In genomic region chr2:18734394-18735127, GRCm38 (mm10) we compare ENCODE assay signal across 11 mouse cellular contexts. TPM values are rescaled to one million over a fixed set of nuclear protein-coding genes. Genes with fewer than 3 reads are reported as not detected.
DNase-seq lines count a peak whose midpoint lies in the region; ATAC-seq and TF ChIP-seq lines count a peak whose summit lies in the region.
"Had no signal": no experiment of that assay in that cellular context is flagged by ENCODE, and none has a peak within 500 bp of the region (broad histone marks: within the 10 kb centered on the region; RNA-seq: fewer than 3 reads in every experiment).

No protein-coding gene starts in this region.

- TF ChIP-seq CTCF in lung, embryonic 14.5 days (IDR thresholded peaks at IDR 0.05; ENCODE audit: low read depth) = no peak

- no peak overlapping the region for H3K4me3 ChIP-seq in forebrain, embryonic 10.5 days
- H3K4me3 ChIP-seq in forebrain, embryonic 11.5 days (ENCODE audit: low read depth, low read length) = no peak overlapping the region
- no peak overlapping the region for H3K4me3 ChIP-seq in lung, embryonic 14.5 days (ENCODE audit: low read depth, low read length)
- H3K4me3 ChIP-seq in intestine, embryonic 15.5 days (replicated peaks) = no peak overlapping the region
- H3K4me3 ChIP-seq: embryonic facial prominence, embryonic 15.5 days; hindbrain, embryonic 15.5 days; limb, embryonic 15.5 days had no signal

- H3K36me3 ChIP-seq in forebrain, embryonic 10.5 days (replicated peaks) = no peaks in the 10 kb centered on the region
- no peaks in the 10 kb centered on the region for H3K36me3 ChIP-seq in forebrain, embryonic 11.5 days (ENCODE audit: control insufficient read depth, insufficient read depth, low read length)
- H3K36me3 ChIP-seq in lung, embryonic 14.5 days (ENCODE audit: insufficient read depth) = no peaks in the 10 kb centered on the region
- H3K36me3 ChIP-seq in intestine, embryonic 15.5 days = no peaks in the 10 kb centered on the region
- H3K36me3 ChIP-seq: embryonic facial prominence, embryonic 15.5 days; hindbrain, embryonic 15.5 days; limb, embryonic 15.5 days had no signal

- no peak overlapping the region for H3K9ac ChIP-seq in forebrain, embryonic 11.5 days (ENCODE audit: low read length)
- no peak overlapping the region for H3K9ac ChIP-seq in lung, embryonic 14.5 days
- no peak overlapping the region for H3K9ac ChIP-seq in intestine, embryonic 15.5 days
- H3K9ac ChIP-seq: embryonic facial prominence, embryonic 15.5 days; hindbrain, embryonic 15.5 days; limb, embryonic 15.5 days had no signal

- H3K4me1 ChIP-seq in forebrain, embryonic 10.5 days = peaks cover 14% of the 10 kb centered on the region
- H3K4me1 ChIP-seq in forebrain, embryonic 11.5 days (replicated peaks; ENCODE audit: control insufficient read depth, insufficient read depth, low read length) = peaks cover 2% of the 10 kb centered on the region; the same call in 1 of the 2 replicates
- no peaks in the 10 kb centered on the region for H3K4me1 ChIP-seq in lung, embryonic 14.5 days (ENCODE audit: insufficient read depth)
- H3K4me1 ChIP-seq in intestine, embryonic 15.5 days (replicated peaks) = no peaks in the 10 kb centered on the region
- H3K4me1 ChIP-seq: embryonic facial prominence, embryonic 15.5 days; hindbrain, embryonic 15.5 days; limb, embryonic 15.5 days had no signal

- intact Hi-C loops in left cerebral cortex, postnatal 14 days (cut with DNase I) = no loop called here

- peaks cover 49% of the 10 kb centered on the region for H3K27me3 ChIP-seq in forebrain, embryonic 10.5 days (ENCODE audit: poor library complexity, severe bottlenecking)
- peaks cover 2% of the 10 kb centered on the region; the same call in 1 of the 2 replicates for H3K27me3 ChIP-seq in forebrain, embryonic 11.5 days (ENCODE audit: control insufficient read depth, insufficient read depth, low read length)
- H3K27me3 ChIP-seq in lung, embryonic 14.5 days (ENCODE audit: insufficient read depth, low read length) = no peaks in the 10 kb centered on the region
- H3K27me3 ChIP-seq in intestine, embryonic 15.5 days (replicated peaks) = no peaks in the 10 kb centered on the region
- H3K27me3 ChIP-seq: embryonic facial prominence, embryonic 15.5 days; hindbrain, embryonic 15.5 days; limb, embryonic 15.5 days had no signal

- no peak for ATAC-seq in forebrain, embryonic 11.5 days (replicated peaks; ENCODE audit: low FRiP score)
- no peak for ATAC-seq in lung, embryonic 14.5 days (ENCODE audit: insufficient read depth)
- ATAC-seq in megakaryocyte progenitor cell, adult 5-6 weeks (replicated peaks; ENCODE audit: poor library complexity) = peak; percentile 86
- no peak for ATAC-seq in intestine, embryonic 15.5 days

- WGBS in forebrain, embryonic 10.5 days = 34% methylated on average over 5 of the region's 5 CpGs
- 22% methylated on average over 5 of the region's 5 CpGs for WGBS in forebrain, embryonic 11.5 days
- 39% methylated on average over 5 of the region's 5 CpGs for WGBS in lung, embryonic 14.5 days
- 49% methylated on average over 5 of the region's 5 CpGs for WGBS in intestine, embryonic 15.5 days

- 0 out of 2 replicates have a peak overlapping the region, but pooled peaks have one; percentile 16 for H3K27ac ChIP-seq in forebrain, embryonic 10.5 days
- no peak overlapping the region for H3K27ac ChIP-seq in forebrain, embryonic 11.5 days (ENCODE audit: low read depth, low read length)
- no peak overlapping the region for H3K27ac ChIP-seq in lung, embryonic 14.5 days (ENCODE audit: low read depth)
- H3K27ac ChIP-seq in intestine, embryonic 15.5 days = no peak overlapping the region
- H3K27ac ChIP-seq: embryonic facial prominence, embryonic 15.5 days; hindbrain, embryonic 15.5 days; limb, embryonic 15.5 days had no signal

- no peaks in the 10 kb centered on the region for H3K9me3 ChIP-seq in forebrain, embryonic 10.5 days
- no peaks in the 10 kb centered on the region for H3K9me3 ChIP-seq in forebrain, embryonic 11.5 days (ENCODE audit: control insufficient read depth, low read length)
- no peaks in the 10 kb centered on the region for H3K9me3 ChIP-seq in lung, embryonic 14.5 days (ENCODE audit: low read depth, low read length)
- H3K9me3 ChIP-seq in intestine, embryonic 15.5 days = no peaks in the 10 kb centered on the region
- H3K9me3 ChIP-seq: embryonic facial prominence, embryonic 15.5 days; hindbrain, embryonic 15.5 days; limb, embryonic 15.5 days had no signal

- no peak for DNase-seq in forebrain, embryonic 10.5 days (ENCODE audit: extremely low spot score, low spot score)
- no peak for DNase-seq in forebrain, embryonic 11.5 days (ENCODE audit: low spot score)
- DNase-seq in lung, embryonic 14.5 days = peak; percentile 17
- DNase-seq in lung, postnatal 10 days = no peak
- DNase-seq in thymus, postnatal 25 days = peak; percentile 8
- no peak for DNase-seq in left cerebral cortex, postnatal 14 days (ENCODE audit: low spot score in 2 of 2)

- no peak overlapping the region for H3K4me2 ChIP-seq in forebrain, embryonic 11.5 days (ENCODE audit: low read depth, low read length, severe bottlenecking)
- no peak overlapping the region for H3K4me2 ChIP-seq in lung, embryonic 14.5 days
- no peak overlapping the region for H3K4me2 ChIP-seq in intestine, embryonic 15.5 days (replicated peaks)
- H3K4me2 ChIP-seq: embryonic facial prominence, embryonic 15.5 days; hindbrain, embryonic 15.5 days; limb, embryonic 15.5 days had no signal

RNA-seq across cellular contexts. Expression of gene Spag6, which starts 40.7 kb away (rescaled TPM):
- polyA plus RNA-seq in forebrain, embryonic 10.5 days (2016; fragmentation: Nextera tagmentation; extraction: Ambion mirVana) = not detected in 2 replicates
- 0.21 and 0.44 TPM in 2 replicates for polyA plus RNA-seq in forebrain, embryonic 11.5 days (2014; fragmentation: Nextera tagmentation; extraction: Ambion mirVana)
- polyA plus RNA-seq in lung, embryonic 14.5 days (2014; fragmentation: Nextera tagmentation; extraction: Ambion mirVana) = 0.14 and 0.22 TPM in 2 replicates
- total RNA-seq in megakaryocyte progenitor cell, adult 5-6 weeks (2015) = not detected in 2 replicates
- not detected in 2 replicates for total RNA-seq in megakaryocyte progenitor cell, adult 5-6 weeks (2017)
- total RNA-seq in left cerebral cortex, postnatal 14 days (2021) = 1 to 10 TPM; 2.9 to 3.3 TPM
- polyA plus RNA-seq in intestine, embryonic 15.5 days (2015; fragmentation: Nextera tagmentation; extraction: Ambion mirVana) = 0.05 TPM in 1 of 2 replicates, not detected in the other
- polyA plus RNA-seq: embryonic facial prominence, embryonic 15.5 days had no signal

RNA-seq across cellular contexts. Expression of gene Bmi1, which starts 57.7 kb away (rescaled TPM):
- 25.9 and 28.3 TPM in 2 replicates for polyA plus RNA-seq in forebrain, embryonic 10.5 days (2016; fragmentation: Nextera tagmentation; extraction: Ambion mirVana)
- polyA plus RNA-seq in forebrain, embryonic 11.5 days (2014; fragmentation: Nextera tagmentation; extraction: Ambion mirVana) = 44.4 and 47.5 TPM in 2 replicates
- polyA plus RNA-seq in lung, embryonic 14.5 days (2014; fragmentation: Nextera tagmentation; extraction: Ambion mirVana) = 33.4 and 33.8 TPM in 2 replicates
- total RNA-seq in megakaryocyte progenitor cell, adult 5-6 weeks (2015) = 53.2 and 56.6 TPM in 2 replicates
- 37.4 and 41.2 TPM in 2 replicates for total RNA-seq in megakaryocyte progenitor cell, adult 5-6 weeks (2017)
- total RNA-seq in left cerebral cortex, postnatal 14 days (2021) = 10 to 100 TPM; 32.0 to 40.1 TPM
- 16.6 and 20.1 TPM in 2 replicates for polyA plus RNA-seq in intestine, embryonic 15.5 days (2015; fragmentation: Nextera tagmentation; extraction: Ambion mirVana)

Comparison
In these comparisons a context has a peak if more than half of its experiments do, and no peak if none do; other contexts are left out.
1. DNase-seq: peak in lung, embryonic 14.5 days (single experiment) and thymus, postnatal 25 days (single experiment); none in forebrain, embryonic 10.5 days (single experiment), forebrain, embryonic 11.5 days (single experiment), lung, postnatal 10 days (single experiment) and left cerebral cortex, postnatal 14 days (0 of 2).